Mouse (Mus musculus) heart, embryonic 14.5 days (tissue): ENCODE measurements around the gene Foxm1. TPM values are rescaled to one million over a fixed set of nuclear protein-coding genes. Genes with fewer than 3 reads are reported as not detected.

Source experiments
- ATAC-seq: fragments of 200-750 bp; cut with Nextera tagmentation; 2 replicates; pipeline ENCODE4 v1.8.0; 2017; ENCODE audit warnings: low read depth, moderate TSS enrichment; ENCODE audit not compliant: insufficient number of reproducible peaks, insufficient read depth, low FRiP score
- H3K27ac ChIP-seq, 2 experiments: fragments of 200-500 bp in 1 of 2; fragments of 300-500 bp in 1 of 2; sonication (generic) in 1 of 2; replicated peaks in 1 of 2; 2 replicates each; pipeline ENCODE4 v1.5.1; 2012 to 2014; ENCODE audit warnings: low read depth in 2 of 2, low read length in 2 of 2, control low read depth in 1 of 2, mild to moderate bottlenecking in 1 of 2, mixed read lengths in 1 of 2; ENCODE audit not compliant: control insufficient read depth in 1 of 2, insufficient read depth in 1 of 2
- H3K27me3 ChIP-seq: fragments of 300-500 bp; sonication (generic); 2 replicates; pipeline ENCODE4 v1.6.1; 2014; ENCODE audit warnings: mild to moderate bottlenecking, low read length, control low read depth; ENCODE audit not compliant: control insufficient read depth, insufficient read depth
- H3K36me3 ChIP-seq: fragments of 300-500 bp; sonication (generic); 2 replicates; pipeline ENCODE4 v1.6.1; 2014; ENCODE audit warnings: mild to moderate bottlenecking, control low read depth, low read length, mixed read lengths; ENCODE audit not compliant: control insufficient read depth, insufficient read depth
- H3K4me1 ChIP-seq, 2 experiments: fragments of 200-500 bp in 1 of 2; fragments of 300-500 bp in 1 of 2; sonication (generic) in 1 of 2; 2 replicates each; pipeline ENCODE4 v1.6.1; 2012 to 2014; ENCODE audit warnings: low read length in 2 of 2, control low read depth in 1 of 2, mixed read lengths in 1 of 2; ENCODE audit not compliant: control insufficient read depth in 2 of 2, insufficient read depth in 2 of 2
- H3K4me2 ChIP-seq: fragments of 300-500 bp; sonication (generic); 2 replicates; pipeline ENCODE4 v1.6.1; 2014; ENCODE audit warnings: mild to moderate bottlenecking, low read length
- H3K4me3 ChIP-seq, 2 experiments: fragments of 200-500 bp in 1 of 2; fragments of 300-500 bp in 1 of 2; sonication (generic) in 1 of 2; 2 replicates each; pipeline ENCODE4 v1.5.1; 2012 to 2014; ENCODE audit warnings: low read length in 2 of 2, mild to moderate bottlenecking in 2 of 2, control low read depth in 1 of 2, low read depth in 1 of 2, moderate library complexity in 1 of 2; ENCODE audit not compliant: control insufficient read depth in 1 of 2, insufficient read depth in 1 of 2
- H3K9ac ChIP-seq: fragments of 300-500 bp; sonication (generic); 2 replicates; pipeline ENCODE4 v1.6.1; 2014; ENCODE audit warnings: mild to moderate bottlenecking, low read length
- H3K9me3 ChIP-seq: fragments of 300-500 bp; sonication (generic); 2 replicates; pipeline ENCODE4 v1.6.1; 2016; ENCODE audit warnings: low read length, control low read depth; ENCODE audit not compliant: control insufficient read depth
- WGBS: fragments of 180-500 bp; shearing (Covaris S2); extraction: QIAGEN DNeasy Blood & Tissue Kit; methylation state at CpG from one replicate; pipeline ENCODE4 v1.1.7; 2014; 5-methylcytosine and 5-hydroxymethylcytosine counted together
- polyA plus RNA-seq: library from polyadenylated mRNA; unstranded; fragments of >200 nt; fragmentation: Nextera tagmentation; extraction: Ambion mirVana; gene quantifications from 2 replicates; pipeline ENCODE4 v1.2.1, GENCODE M21; 2014

The Foxm1 gene
- polyA plus RNA-seq, 1 experiment from 2014 or later, result 25.0 TPM

- H3K27me3 ChIP-seq, result no peaks in the 10 kb centered on the region
- ATAC-seq, result no peak
- 92% methylated on average over 11 of the region's 11 CpGs for WGBS
These were observed 20.6 kb upstream of the Foxm1 start for GRCm38 (mm10) chr6:128341956-128342723.

GRCm38 (mm10) chr6:128345623-128346022 lies 17.1 kb upstream of the Foxm1 start:
- WGBS, result 81% methylated on average over 10 of the region's 10 CpGs
- no peak overlapping the region for H3K27ac ChIP-seq
- no peak for ATAC-seq
- H3K9ac ChIP-seq, result no peak overlapping the region
- no peak overlapping the region for H3K4me2 ChIP-seq
- no peak overlapping the region for H3K4me3 ChIP-seq
- H3K36me3 ChIP-seq, result peaks cover 11% of the 10 kb centered on the region; the same call in 1 of the 2 replicates
- H3K9me3 ChIP-seq, result no peaks in the 10 kb centered on the region
- H3K4me1 ChIP-seq, result no peaks in the 10 kb centered on the region
- H3K27me3 ChIP-seq, result no peaks in the 10 kb centered on the region

More at GRCm38 (mm10) chr6:128341956-128342723, 20.6 kb upstream of the Foxm1 start:
- H3K27ac ChIP-seq, result no peak overlapping the region
- peaks cover 4% of the 10 kb centered on the region in 2 experiments; a peak in 1 of 4 replicates for H3K4me1 ChIP-seq
- H3K4me3 ChIP-seq, result no peak overlapping the region
- H3K4me2 ChIP-seq, result no peak overlapping the region
- peaks cover 9% of the 10 kb centered on the region; the same call in 1 of the 2 replicates for H3K36me3 ChIP-seq
- H3K9ac ChIP-seq, result no peak overlapping the region
- H3K9me3 ChIP-seq, result no peaks in the 10 kb centered on the region

DNA sequence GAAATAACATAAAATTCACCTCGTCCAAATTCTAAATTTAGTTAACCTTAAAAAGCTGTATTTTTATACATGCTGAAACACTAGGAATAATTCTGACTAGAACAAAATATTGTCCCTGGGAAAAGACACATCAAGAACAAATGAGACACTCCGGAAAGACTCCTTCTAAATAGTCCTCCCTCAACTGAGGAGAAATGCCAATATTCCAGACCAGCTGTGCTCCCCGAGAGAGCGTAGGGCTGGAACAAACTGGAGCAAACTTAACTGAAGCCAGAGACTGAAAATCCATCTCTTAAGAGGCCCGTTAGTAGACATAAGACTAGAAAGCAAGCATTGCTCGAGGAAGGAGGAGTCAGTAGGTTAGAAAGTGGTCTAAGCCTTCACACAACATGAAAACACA lies 16.0 kb upstream of the Foxm1 start:
- Histone ChIP-seq H3K9me3 (no peaks in the 10 kb centered on the region), H3K27ac (no peak overlapping the region), H3K27me3 (no peaks in the 10 kb centered on the region), H3K4me1 (no peaks in the 10 kb centered on the region), H3K4me3 (no peak overlapping the region), H3K4me2 (no peak overlapping the region), H3K9ac (no peak overlapping the region), H3K36me3 (peaks cover 16% of the 10 kb centered on the region; the same call in 1 of the 2 replicates)
- WGBS, result 88% methylated on average over 6 of the region's 6 CpGs
- no peak for ATAC-seq

DNA sequence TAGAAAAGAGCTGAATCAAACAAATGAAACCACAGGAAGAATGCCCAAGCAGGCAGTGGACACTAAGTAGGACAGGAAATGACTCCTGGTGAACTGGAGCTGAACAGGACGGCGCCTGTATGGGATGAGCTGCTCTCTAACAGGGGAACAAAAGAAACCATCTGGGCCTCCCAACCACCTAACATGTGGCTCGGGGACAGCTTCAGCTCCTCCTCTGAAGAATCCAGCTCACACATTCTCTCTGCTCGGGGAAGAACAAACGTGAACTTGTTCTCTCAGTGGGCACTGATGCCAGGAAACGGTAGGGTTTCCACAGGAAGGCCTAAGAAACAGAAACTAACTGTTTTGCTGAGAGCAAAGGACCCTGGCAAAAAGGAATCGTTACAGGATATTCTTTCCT lies 13.1 kb upstream of the Foxm1 start:
- Histone ChIP-seq H3K27ac (peak overlapping the region; percentile 17 to 31; a peak in 3 of 4 replicates), H3K9me3 (no peaks in the 10 kb centered on the region)
- 63% methylated on average over 7 of the region's 7 CpGs for WGBS

GRCm38 (mm10) chr6:128354140-128354539 lies 8.6 kb upstream of the Foxm1 start:
- WGBS, result 62% methylated on average over 3 of the region's 3 CpGs
- Histone ChIP-seq H3K36me3 (peaks cover 29% of the 10 kb centered on the region), H3K4me2 (peak overlapping the region; percentile 81), H3K4me3 (no peak overlapping the region), H3K27ac (no peak overlapping the region), H3K9ac (no peak overlapping the region), H3K27me3 (no peaks in the 10 kb centered on the region), H3K9me3 (no peaks in the 10 kb centered on the region), H3K4me1 (peaks cover 0 to 10% of the 10 kb centered on the region in 2 experiments; a peak in 2 of 4 replicates)
- ATAC-seq, result no peak

More for the DNA sequence above, 13.1 kb upstream of the Foxm1 start:
- no peak overlapping the region for H3K9ac ChIP-seq
- H3K27me3 ChIP-seq, result no peaks in the 10 kb centered on the region
- peaks cover 0 to 3% of the 10 kb centered on the region in 2 experiments; a peak in 2 of 4 replicates for H3K4me1 ChIP-seq
- peaks cover 9% of the 10 kb centered on the region; the same call in 1 of the 2 replicates for H3K36me3 ChIP-seq
- H3K4me3 ChIP-seq, result no peak overlapping the region
- ATAC-seq, result no peak
- H3K4me2 ChIP-seq, result no peak overlapping the region

GRCm38 (mm10) chr6:128355201-128355681 lies 7.5 kb upstream of the Foxm1 start:
- under 1% methylated on average over 28 of the region's 28 CpGs for WGBS

DNA sequence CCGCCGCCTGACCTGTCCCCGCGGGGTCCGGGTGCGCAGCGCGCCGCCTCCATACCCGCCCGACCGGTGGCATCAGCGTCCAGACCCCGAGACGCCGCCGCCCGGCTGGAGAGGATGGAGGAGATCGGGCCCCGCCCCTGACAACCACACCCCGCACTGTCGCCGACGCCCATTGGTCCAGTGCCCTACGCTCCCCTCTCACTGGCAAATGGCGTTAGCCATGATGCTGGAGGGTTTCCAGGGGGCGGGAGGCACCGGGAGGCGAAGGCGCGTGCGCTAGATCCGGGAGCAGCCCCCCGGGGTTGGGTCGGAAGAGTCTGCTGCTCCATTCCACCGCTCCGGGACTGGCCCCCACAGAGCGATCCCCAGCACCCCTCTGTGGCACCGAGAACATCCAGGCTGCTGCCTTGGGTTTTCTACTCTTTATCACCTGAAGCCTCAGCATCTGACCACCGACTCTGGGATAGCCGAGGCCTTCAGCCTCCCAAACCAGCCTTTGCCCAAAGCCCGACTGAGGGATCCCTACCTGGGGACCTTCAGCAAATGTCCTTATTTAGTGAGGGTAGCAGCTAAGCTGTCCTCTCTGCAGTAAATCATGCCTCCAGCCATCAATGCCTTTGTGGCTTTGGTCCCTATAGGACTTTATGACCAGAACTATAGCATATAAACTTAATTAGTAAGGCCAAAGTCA lies 6.9 kb upstream of the Foxm1 start, which contains the start of gene Tulp3:
Tulp3 (minus strand) TSS at position 126 of the 691 bp plus-strand sequence.
- Histone ChIP-seq H3K9ac (peak within 1 kb of the TSS; percentile 83), H3K9me3 (no peaks in the 10 kb centered on the region), H3K36me3 (peaks cover 24% of the 10 kb centered on the region), H3K27ac (peak within 1 kb of the TSS; percentile 28 to 84), H3K27me3 (no peaks in the 10 kb centered on the region), H3K4me2 (peak within 1 kb of the TSS; percentile 81), H3K4me1 (peaks cover 0 to 11% of the 10 kb centered on the region in 2 experiments; a peak in 2 of 4 replicates), H3K4me3 (peak within 1 kb of the TSS; percentile 62 to 67)
- under 1% methylated on average over 42 of the region's 42 CpGs for WGBS
- ATAC-seq, result peak; percentile 98

More at GRCm38 (mm10) chr6:128355201-128355681, 7.5 kb upstream of the Foxm1 start:
- H3K9ac ChIP-seq, result peak overlapping the region; percentile 83
- H3K36me3 ChIP-seq, result peaks cover 29% of the 10 kb centered on the region
- ATAC-seq, result peak; percentile 40
- H3K4me2 ChIP-seq, result peak overlapping the region; percentile 81
- peaks cover 0 to 10% of the 10 kb centered on the region in 2 experiments; a peak in 2 of 4 replicates for H3K4me1 ChIP-seq
- H3K9me3 ChIP-seq, result no peaks in the 10 kb centered on the region
- peak overlapping the region; percentile 28 to 84 for H3K27ac ChIP-seq
- no peaks in the 10 kb centered on the region for H3K27me3 ChIP-seq
- H3K4me3 ChIP-seq, result peak overlapping the region; percentile 62 to 67
